Mouse (Mus musculus) testis, adult 2 months (tissue): ENCODE data around the gene Slc34a1.

Experiments used
- CTCF ChIP-seq: fragments of 200-500 bp; IDR thresholded peaks from 2 replicates; pipeline ENCODE4 v1.5.1; 2012; ENCODE audit warnings: low read depth, mild to moderate bottlenecking, inconsistent platforms, low read length, moderate library complexity; ENCODE audit not compliant: control insufficient read depth, insufficient read depth, insufficient replicate concordance
- POLR2A ChIP-seq: fragments of 200-500 bp; IDR thresholded peaks from 2 replicates; pipeline ENCODE4 v1.6.1; 2012; ENCODE audit warnings: low read depth, mild to moderate bottlenecking, inconsistent platforms, low read length, moderate library complexity; ENCODE audit not compliant: control insufficient read depth

- TF ChIP-seq POLR2A (no peak), CTCF (no peak)
Measured at GRCm38 (mm10) chr13:55451296-55451695, 53.3 kb downstream of the Slc34a1 start.
